Mouse (Mus musculus): Measurements from ENCODE around the gene Mapk8ip3. TPM values are rescaled to one million over a fixed set of nuclear protein-coding genes. Genes with fewer than 3 reads are reported as not detected.

Gene Mapk8ip3
- polyA plus RNA-seq, 2 experiments, result 41.4 to 186 TPM

DNA sequence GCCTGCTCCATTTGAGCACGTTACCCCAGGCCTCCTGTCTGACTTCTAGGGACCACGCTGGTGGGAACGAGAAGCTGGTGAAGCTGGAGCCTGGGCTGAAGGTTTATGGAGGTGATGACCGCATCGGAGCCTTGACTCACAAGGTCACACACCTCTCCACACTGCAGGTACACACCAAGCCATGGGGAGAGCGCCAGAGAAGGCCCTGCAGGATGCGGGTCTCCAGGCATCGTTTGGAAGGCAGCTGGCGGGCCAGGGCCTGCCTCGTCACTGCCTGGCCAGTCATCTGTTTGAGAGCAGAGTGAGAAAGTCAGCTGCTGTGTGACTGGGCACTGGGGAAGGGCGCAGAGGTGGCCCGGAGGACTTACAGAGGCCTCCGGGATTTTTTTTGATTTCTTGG, 80.2 kb downstream of the Mapk8ip3 start:
- no peaks in the 10 kb centered on the region for H3K27me3 ChIP-seq (ENCODE audit: control insufficient read depth, insufficient read depth, low read length)

DNA sequence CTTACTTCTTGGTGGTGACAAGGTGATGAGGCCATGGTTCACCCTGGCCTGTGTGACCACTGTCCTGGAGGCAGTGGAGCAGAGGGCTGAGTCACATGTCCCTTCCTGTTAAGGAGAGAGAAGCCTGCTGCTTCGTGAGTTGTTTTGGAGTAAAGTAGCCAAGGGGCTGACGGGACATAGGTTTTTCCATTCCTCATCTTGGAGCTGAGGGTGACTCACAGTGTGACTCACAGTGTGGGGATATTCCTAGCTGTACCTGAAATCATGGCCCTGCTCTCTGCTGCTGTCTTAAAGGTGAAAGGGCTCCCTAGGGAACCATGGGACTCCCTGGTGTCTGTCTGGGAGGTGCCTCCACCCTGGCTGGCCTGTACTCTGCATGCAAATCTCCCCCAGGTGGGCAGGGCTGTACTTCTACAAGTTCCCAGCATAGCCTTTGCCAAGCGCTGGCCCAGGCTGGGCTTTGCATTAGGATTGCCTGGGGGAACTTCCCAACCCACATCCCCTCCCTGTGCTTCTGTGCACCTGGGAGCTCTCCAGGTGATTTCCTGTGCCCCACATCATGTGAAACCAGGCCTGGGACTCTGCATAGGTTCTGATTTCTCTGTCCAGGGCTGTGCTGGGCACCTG, 80.8 kb downstream of the Mapk8ip3 start:
- DNase-seq (ENCODE audit: low spot score) (no peak), ATAC-seq (ENCODE audit: low FRiP score, low read depth) (no peak)
- TF ChIP-seq POLR2A (IDR thresholded peaks at IDR 0.05; ENCODE audit: borderline replicate concordance, extremely low read depth, insufficient read depth, insufficient read length), result no peak
- H3K4me2 ChIP-seq (replicated peaks; ENCODE audit: low read depth, low read length, severe bottlenecking), result no peak overlapping the region
- H3K27me3 ChIP-seq (ENCODE audit: control insufficient read depth, insufficient read depth, low read length), result no peaks in the 10 kb centered on the region
- H3K36me3 ChIP-seq (ENCODE audit: control insufficient read depth, insufficient read depth, low read length), result peaks cover 22% of the 10 kb centered on the region
- 75% methylated on average over 3 of the region's 3 CpGs for WGBS
- H3K9ac ChIP-seq (ENCODE audit: low read depth, low read length, severe bottlenecking), result no peak overlapping the region
- peaks cover 4% of the 10 kb centered on the region for H3K4me1 ChIP-seq (ENCODE audit: control insufficient read depth, insufficient read depth, low read length)
- no peaks in the 10 kb centered on the region for H3K9me3 ChIP-seq (ENCODE audit: control insufficient read depth, low read length)
- H3K4me3 ChIP-seq (replicated peaks; ENCODE audit: low read length), result no peak overlapping the region
- H3K27ac ChIP-seq (replicated peaks; ENCODE audit: low read depth, low read length), result no peak overlapping the region

More for the DNA sequence above, 80.2 kb downstream of the Mapk8ip3 start:
- H3K4me1 ChIP-seq (ENCODE audit: control insufficient read depth, insufficient read depth, low read length), result no peaks in the 10 kb centered on the region
- no peaks in the 10 kb centered on the region for H3K9me3 ChIP-seq (ENCODE audit: control insufficient read depth, low read length)
- ATAC-seq (ENCODE audit: low FRiP score, low read depth), result no peak
- no peak overlapping the region for H3K27ac ChIP-seq (replicated peaks; ENCODE audit: low read depth, low read length)
- no peak for DNase-seq (ENCODE audit: low spot score)
- no peak overlapping the region for H3K4me3 ChIP-seq (replicated peaks; ENCODE audit: low read length)
- WGBS, result 86% methylated on average over 13 of the region's 13 CpGs
- no peak overlapping the region for H3K9ac ChIP-seq (ENCODE audit: low read depth, low read length, severe bottlenecking)
- peaks cover 28% of the 10 kb centered on the region for H3K36me3 ChIP-seq (ENCODE audit: control insufficient read depth, insufficient read depth, low read length)
- TF ChIP-seq POLR2A (IDR thresholded peaks at IDR 0.05; ENCODE audit: borderline replicate concordance, extremely low read depth, insufficient read depth, insufficient read length), result no peak
- H3K4me2 ChIP-seq (replicated peaks; ENCODE audit: low read depth, low read length, severe bottlenecking), result no peak overlapping the region

DNA sequence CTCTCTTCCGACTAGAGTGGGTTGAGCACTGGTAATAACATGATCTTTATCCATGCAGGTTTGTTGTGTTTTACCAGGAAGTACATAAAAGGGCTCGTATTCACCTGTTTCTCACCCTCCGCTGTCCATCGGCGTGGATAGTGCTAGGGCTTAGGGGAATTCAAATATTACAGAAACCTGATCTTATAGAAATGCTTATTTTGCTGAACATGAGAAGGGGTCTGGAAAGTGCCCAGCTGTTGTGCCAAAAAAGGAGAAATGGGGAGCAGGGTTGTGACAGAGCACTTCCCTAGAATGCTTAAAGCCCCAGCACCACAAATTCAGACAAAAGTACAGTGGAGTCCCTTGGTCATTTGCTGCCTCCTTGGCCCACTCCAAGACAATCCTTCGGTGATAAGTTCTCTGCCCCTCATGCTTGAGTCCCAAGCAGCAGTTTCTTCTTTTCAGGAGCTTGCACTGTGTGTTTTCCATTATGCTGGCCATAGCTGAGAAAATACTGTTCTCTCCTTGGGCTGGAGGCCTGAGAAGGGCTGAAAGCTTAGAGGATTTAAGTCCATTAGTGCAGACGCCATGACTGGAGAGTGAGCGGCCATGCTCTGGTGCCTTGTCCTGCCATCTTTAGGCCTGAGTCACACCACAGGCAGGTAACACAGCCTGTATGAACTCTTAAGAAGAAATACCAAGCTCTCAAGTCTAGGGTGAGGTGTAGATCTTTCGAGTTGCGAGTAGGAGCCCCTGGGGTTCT, 85.2 kb downstream of the Mapk8ip3 start:
- ATAC-seq (ENCODE audit: low FRiP score, low read depth), result no peak
- Histone ChIP-seq H3K4me2 (replicated peaks; ENCODE audit: low read depth, low read length, severe bottlenecking) (peak overlapping the region; percentile 95), H3K36me3 (ENCODE audit: control insufficient read depth, insufficient read depth, low read length) (peaks cover 16% of the 10 kb centered on the region), H3K4me1 (ENCODE audit: control insufficient read depth, insufficient read depth, low read length) (peaks cover 11% of the 10 kb centered on the region), H3K27ac (replicated peaks; ENCODE audit: low read depth, low read length) (no peak overlapping the region), H3K4me3 (replicated peaks; ENCODE audit: low read length) (peak overlapping the region; percentile 66), H3K9me3 (ENCODE audit: control insufficient read depth, low read length) (no peaks in the 10 kb centered on the region), H3K27me3 (ENCODE audit: control insufficient read depth, insufficient read depth, low read length) (no peaks in the 10 kb centered on the region), H3K9ac (ENCODE audit: low read depth, low read length, severe bottlenecking) (no peak overlapping the region)
- TF ChIP-seq POLR2A (IDR thresholded peaks at IDR 0.05; ENCODE audit: borderline replicate concordance, extremely low read depth, insufficient read depth, insufficient read length), result no peak
- 77% methylated on average over 10 of the region's 10 CpGs for WGBS
- no peak for DNase-seq (ENCODE audit: low spot score)

DNA sequence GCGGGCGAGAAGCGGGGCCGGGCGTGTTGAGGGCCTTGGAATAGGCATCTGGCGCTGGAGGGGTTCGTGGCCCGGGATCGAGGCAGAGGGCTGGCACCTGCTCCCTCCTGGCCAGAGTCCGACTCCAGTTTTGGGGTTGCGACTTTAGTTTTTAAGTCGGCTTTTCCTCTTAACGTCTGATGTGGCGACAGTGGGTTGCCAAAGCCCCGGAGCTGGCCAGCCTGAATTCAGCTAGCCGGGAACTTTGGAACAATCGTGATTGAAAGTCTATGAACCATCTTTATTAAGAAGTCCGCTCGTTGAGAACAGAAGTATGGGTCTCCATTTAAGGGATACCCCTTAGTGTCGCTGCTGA, 86.0 kb downstream of the Mapk8ip3 start:
- ATAC-seq (ENCODE audit: low FRiP score, low read depth), result no peak
- 2% methylated on average over 19 of the region's 20 CpGs for WGBS
- H3K9me3 ChIP-seq (ENCODE audit: control insufficient read depth, low read length), result no peaks in the 10 kb centered on the region
- TF ChIP-seq POLR2A (IDR thresholded peaks at IDR 0.05; ENCODE audit: borderline replicate concordance, extremely low read depth, insufficient read depth, insufficient read length), result no peak
- no peaks in the 10 kb centered on the region for H3K27me3 ChIP-seq (ENCODE audit: control insufficient read depth, insufficient read depth, low read length)
- H3K4me1 ChIP-seq (ENCODE audit: control insufficient read depth, insufficient read depth, low read length), result peaks cover 11% of the 10 kb centered on the region
- H3K9ac ChIP-seq (ENCODE audit: low read depth, low read length, severe bottlenecking), result peak overlapping the region; percentile 66
- no peak for DNase-seq (ENCODE audit: low spot score)
- H3K27ac ChIP-seq (replicated peaks; ENCODE audit: low read depth, low read length), result no peak overlapping the region
- H3K4me2 ChIP-seq (replicated peaks; ENCODE audit: low read depth, low read length, severe bottlenecking), result peak overlapping the region; percentile 95
- peak overlapping the region; percentile 66 for H3K4me3 ChIP-seq (replicated peaks; ENCODE audit: low read length)
- H3K36me3 ChIP-seq (ENCODE audit: control insufficient read depth, insufficient read depth, low read length), result peaks cover 13% of the 10 kb centered on the region

DNA sequence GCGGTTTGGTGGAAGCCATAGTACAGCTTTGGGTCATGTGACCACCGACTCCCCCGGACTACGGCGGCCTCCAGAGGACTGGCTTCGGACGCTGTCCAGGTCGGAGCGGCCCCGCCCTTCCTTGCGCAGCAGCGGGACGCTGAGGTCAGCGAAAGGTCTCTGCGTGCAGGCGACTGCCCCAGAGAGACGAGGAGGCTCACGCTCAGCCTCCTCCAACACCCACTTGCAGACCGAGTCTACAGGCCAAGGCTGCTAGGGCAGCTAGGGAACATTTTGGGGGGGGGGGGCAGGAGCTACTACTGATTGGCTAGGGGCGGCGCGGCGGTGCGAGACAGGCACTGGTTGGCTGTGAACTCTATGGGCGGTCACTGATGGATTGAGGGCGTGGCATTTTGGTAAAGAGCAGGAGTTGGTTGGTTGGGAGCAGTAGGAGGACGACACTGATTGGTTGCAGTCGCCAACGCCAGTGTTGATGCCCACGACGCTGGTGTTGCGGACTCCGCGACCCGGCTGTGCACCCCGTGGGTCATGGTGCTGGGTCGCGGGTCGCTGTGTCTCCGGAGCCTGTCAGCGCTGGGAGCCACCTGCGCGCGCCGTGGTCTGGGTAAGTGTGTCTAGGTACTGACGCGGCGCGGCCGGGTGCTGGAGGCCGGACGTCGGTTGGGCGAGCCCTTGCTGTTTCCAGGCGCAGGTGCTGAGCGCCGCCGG, 86.6 kb downstream of the Mapk8ip3 start, which contains the start of gene Fahd1:
Fahd1 (minus strand) TSS at position 300 of the 708 bp plus-strand sequence.
- H3K4me2 ChIP-seq (replicated peaks; ENCODE audit: low read depth, low read length, severe bottlenecking), result peak within 1 kb of the TSS; percentile 95
- under 1% methylated on average over 49 of the region's 58 CpGs for WGBS
- peak within 1 kb of the TSS; percentile 81 for H3K27ac ChIP-seq (replicated peaks; ENCODE audit: low read depth, low read length)
- no peaks in the 10 kb centered on the region for H3K9me3 ChIP-seq (ENCODE audit: control insufficient read depth, low read length)
- peak within 1 kb of the TSS; percentile 66 for H3K9ac ChIP-seq (ENCODE audit: low read depth, low read length, severe bottlenecking)
- peaks cover 13% of the 10 kb centered on the region for H3K36me3 ChIP-seq (ENCODE audit: control insufficient read depth, insufficient read depth, low read length)
- ATAC-seq (ENCODE audit: low FRiP score, low read depth) (peak; percentile 100), DNase-seq (ENCODE audit: low spot score) (peak; percentile 99)
- H3K4me1 ChIP-seq (ENCODE audit: control insufficient read depth, insufficient read depth, low read length), result peaks cover 11% of the 10 kb centered on the region
- H3K4me3 ChIP-seq (replicated peaks; ENCODE audit: low read length), result peak within 1 kb of the TSS; percentile 66
- no peaks in the 10 kb centered on the region for H3K27me3 ChIP-seq (ENCODE audit: control insufficient read depth, insufficient read depth, low read length)
- 0 out of 2 replicates have a peak, but pooled peaks have one; percentile 44 for TF ChIP-seq POLR2A (IDR thresholded peaks at IDR 0.05; ENCODE audit: borderline replicate concordance, extremely low read depth, insufficient read depth, insufficient read length)
